Mouse (Mus musculus) liver, embryonic 14.5 days (tissue): ENCODE data around the gene Rela.

Source experiments
- CTCF ChIP-seq: IDR thresholded peaks from 2 replicates; pipeline ENCODE4 v1.5.1; 2016; ENCODE audit warnings: antibody characterized with exemption, low read depth, control low read depth
- EP300 ChIP-seq: IDR thresholded peaks from 2 replicates; pipeline ENCODE4 v1.6.1; 2016; ENCODE audit warnings: antibody characterized with exemption, low read depth

GRCm38 (mm10) chr19:5685861-5686260 is 48.6 kb downstream of the Rela start:
- no peak for TF ChIP-seq EP300
- no peak for TF ChIP-seq CTCF
